Mouse (Mus musculus): ENCODE measurements at regions not wholly inside any gene's neighbourhood (a gene's known extent, or its start where the extent isn't known, plus 50 kb on each side); places are given as distances from the start of the nearest gene placed in this dataset.

DNA sequence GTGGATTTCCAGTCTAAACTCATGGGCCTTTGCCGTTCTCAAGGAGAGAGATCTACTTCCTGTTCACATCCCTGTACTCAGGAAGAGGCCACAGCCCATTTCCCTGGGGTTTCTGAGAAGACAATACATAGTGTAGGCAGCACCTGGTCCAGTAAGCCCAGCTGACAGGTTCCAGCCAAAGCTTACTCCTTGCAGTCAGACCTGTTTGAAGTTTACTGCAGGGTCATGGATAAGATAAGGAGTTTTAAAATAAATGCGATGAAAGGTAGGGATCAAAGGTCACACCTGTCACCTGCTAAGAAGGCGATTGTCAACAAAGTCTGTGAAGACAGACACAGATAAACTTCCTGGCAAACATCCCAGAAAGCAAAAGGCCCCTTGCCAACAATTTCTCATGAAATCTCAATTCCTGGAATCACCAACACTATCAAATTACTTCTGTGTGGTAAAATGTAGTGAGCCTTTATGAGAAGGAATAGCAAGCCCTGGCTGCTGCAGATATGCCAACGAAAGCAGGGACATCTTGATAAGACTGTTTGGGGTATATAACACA is 227.5 kb downstream of the Sp3 start:
- TF ChIP-seq CTCF (IDR thresholded peaks at IDR 0.05; ENCODE audit: low read depth, low read length) (no peak), POLR2A (IDR thresholded peaks at IDR 0.05; ENCODE audit: insufficient read depth, low read length) (no peak)
